Mouse (Mus musculus): ENCODE measurements at regions not wholly inside any gene's neighbourhood (a gene's known extent, or its start where the extent isn't known, plus 50 kb on each side); places are given as distances from the start of the nearest gene placed in this dataset.

GRCm38 (mm10) chr15:96773656-96774055, 74.1 kb upstream of the Slc38a2 start:
- no peak for DNase-seq (ENCODE audit: low spot score in 2 of 2)

- DNase-seq (ENCODE audit: low spot score in 2 of 2) = no peak
Measured at GRCm38 (mm10) chr15:96772701-96773100, 73.2 kb upstream of the Slc38a2 start.

DNA sequence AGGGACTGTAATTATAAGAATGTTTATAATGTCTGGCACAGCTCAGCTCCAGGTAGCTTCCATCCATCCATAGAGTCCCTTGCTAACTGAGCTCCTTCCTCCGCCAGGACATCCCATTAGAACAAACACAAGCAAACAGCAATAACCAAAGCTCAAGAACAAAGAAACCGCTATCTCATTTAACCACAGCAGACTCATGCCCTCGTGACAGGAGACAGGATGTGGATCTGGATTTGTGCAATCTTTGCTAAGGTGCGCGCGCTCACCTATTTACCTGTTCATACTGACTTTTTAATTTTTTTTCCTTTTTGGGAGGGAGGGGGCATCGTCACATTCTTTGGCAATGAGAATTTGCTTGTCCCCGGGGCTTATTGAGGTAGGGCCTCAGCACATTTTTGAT, 71.3 kb upstream of the Slc38a2 start:
- no peak for DNase-seq (ENCODE audit: low spot score in 2 of 2)

DNA sequence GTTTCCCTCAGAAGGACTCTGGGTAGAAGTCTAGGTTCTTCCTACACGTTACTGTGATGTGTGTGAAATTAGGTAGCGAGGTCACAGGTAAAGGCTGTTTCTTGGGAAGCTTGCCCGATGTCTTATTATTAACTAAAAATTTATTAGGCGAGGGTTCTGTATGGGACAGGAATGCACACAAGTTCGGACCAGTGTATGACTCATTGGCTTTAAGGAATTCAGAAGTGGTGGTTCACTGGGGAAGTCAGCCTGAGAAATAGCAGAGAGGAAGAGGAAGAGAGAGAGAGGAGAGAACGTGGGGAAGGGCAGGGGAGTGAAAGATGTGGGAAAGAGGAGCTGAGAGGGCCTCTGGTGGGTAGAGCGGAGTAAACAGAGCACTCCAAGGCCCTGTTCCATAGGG, 70.8 kb upstream of the Slc38a2 start:
- no peak for DNase-seq (ENCODE audit: low spot score in 2 of 2)

- no peak for DNase-seq (ENCODE audit: low spot score in 2 of 2)
Measured at GRCm38 (mm10) chr15:96769751-96770150, 70.2 kb upstream of the Slc38a2 start.

GRCm38 (mm10) chr15:96768301-96768993, 68.9 kb upstream of the Slc38a2 start:
- DNase-seq (ENCODE audit: low spot score in 2 of 2) = peak in 1 of 2 experiments; percentile 25

DNA sequence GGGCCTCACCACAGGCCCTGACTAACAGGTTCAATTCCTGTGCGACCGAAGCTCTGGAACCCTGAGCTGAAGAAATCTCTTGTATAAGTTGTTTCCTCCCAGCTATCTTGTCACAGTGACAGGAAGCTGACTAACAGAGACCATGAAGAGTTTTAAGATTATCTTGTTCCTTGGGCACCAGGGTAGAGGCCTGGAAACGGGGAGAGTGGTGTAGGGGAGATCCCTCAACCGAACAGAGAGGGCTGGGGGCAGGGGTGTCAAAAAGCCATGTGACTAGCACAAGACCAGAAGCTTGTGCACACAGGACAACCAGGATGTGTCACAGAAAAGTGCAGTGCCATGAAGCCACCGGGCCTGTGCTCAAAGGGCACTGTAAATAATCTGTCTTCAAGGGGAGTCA, 67.7 kb upstream of the Slc38a2 start:
- DNase-seq (ENCODE audit: low spot score in 2 of 2) = no peak

DNA sequence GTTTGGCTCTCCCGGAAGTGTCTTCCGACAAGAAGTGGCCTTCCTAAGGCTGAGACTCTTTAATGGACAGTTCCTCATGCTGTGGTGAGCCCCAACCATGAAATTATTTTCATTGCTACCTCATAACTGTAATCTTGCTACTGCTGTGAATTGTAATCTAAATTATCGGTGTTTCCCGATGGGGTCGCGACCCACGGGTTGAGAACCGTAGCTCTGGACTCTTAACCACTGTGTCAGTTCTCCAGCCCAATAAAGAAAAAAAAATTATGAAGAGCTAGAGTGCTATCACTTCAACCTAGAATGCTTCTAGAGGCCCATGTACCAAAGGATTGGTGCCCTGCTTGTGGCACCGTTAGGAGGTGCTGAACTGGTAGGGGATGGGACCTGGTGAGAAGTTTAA, 66.7 kb upstream of the Slc38a2 start:
- no peak for DNase-seq (ENCODE audit: low spot score in 2 of 2)

DNA sequence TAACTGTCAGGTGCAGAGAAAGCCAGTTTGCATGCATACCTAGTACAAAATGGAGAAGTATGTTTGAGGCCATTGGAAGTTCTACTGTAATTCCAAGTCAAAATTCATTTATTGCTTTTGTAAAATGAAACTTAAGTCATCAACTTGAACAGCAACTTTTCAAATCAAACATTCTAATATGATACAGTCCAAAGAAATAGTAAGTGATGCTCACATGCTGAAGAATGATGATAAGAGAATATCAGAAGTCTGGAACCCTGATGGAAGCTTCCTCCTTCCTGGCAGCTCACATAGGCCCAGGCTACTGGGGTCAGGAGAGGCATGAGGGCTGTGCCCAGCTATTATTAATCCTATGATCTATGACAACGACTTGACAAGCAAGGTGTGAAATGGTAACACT, 64.1 kb upstream of the Slc38a2 start:
- DNase-seq (ENCODE audit: low spot score in 2 of 2) = no peak

DNA sequence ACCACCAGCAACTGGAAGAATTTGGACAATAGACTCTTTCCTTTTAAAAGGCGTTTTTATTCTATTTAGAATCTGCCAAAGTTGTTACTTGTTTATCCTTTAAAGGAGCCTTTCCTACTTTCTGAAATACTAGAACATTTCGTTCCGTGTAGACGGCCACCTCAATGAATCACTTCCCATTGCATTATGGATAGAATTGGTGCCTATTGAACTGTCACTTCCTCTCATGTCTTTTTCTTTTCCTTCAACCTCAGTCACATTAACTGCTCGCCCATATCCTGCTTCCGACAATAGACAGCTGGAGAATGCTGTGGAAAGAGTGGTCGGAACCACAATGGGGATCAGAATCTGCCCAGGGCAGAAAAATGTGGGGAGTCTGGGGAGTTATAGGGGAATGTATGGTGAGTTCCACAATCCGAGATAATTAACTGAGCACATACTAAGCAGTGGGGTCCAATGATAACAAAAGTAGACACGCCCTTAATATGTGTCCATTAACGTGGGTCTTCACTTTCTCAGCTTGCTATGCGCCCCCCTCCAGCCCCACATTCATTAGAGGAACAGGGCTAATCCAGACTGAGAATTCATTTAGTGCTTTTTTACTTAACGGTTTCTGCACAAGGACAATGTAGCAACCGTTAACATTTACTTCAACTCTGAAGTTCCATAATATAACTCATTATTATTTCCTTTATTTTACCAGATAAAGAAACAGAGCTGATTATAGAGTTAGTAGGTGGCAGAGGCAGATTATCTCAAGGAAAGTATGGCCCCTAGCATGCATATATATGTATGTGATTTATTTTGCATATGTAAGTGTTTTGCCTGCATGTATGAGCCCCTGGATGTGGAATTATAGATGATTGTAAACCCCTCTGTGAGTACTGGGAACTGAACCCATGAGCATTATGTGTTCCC, 59.8 kb upstream of the Slc38a2 start:
- no peak for DNase-seq (ENCODE audit: low spot score in 2 of 2)

- peak in 1 of 2 experiments; percentile 43 for DNase-seq (ENCODE audit: low spot score in 2 of 2)
Measured at GRCm38 (mm10) chr15:96757446-96758198, 58.1 kb upstream of the Slc38a2 start.

GRCm38 (mm10) chr15:96756456-96756855, 56.9 kb upstream of the Slc38a2 start:
- DNase-seq (ENCODE audit: low spot score in 2 of 2) = no peak

- no peak for DNase-seq (ENCODE audit: low spot score in 2 of 2)
Measured at GRCm38 (mm10) chr15:96755951-96756350, 56.4 kb upstream of the Slc38a2 start.

DNA sequence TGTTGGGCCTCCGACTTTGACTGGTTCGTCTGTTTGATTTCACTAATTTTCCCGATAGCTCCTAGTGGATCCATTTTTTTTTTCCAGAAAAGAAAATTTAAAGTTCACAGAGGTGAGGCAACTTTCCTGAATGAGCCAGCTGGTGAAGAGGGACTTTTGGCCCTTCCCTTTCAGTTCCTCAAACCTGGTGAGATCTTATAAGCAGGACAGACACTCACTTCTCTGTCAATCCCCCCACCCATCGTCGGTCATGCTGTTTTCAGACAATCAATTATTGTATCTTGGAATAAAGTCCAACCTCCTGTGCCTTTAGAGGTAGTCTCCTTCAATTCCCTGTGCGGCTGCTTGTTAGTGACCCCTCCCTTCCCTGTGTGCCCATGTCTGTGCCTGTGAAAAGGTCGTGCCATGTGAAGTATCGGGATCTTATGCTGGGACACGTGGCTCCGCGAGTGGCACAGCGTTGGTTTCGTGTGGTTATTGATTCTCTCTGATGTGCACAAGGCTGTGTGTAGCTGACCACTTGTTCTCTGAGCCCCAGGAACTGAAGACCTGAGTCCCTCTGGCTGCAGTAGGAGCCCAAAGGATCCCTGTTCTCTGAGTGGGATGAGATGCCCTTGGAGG, 55.9 kb upstream of the Slc38a2 start:
- DNase-seq (ENCODE audit: low spot score in 2 of 2) = no peak

DNA sequence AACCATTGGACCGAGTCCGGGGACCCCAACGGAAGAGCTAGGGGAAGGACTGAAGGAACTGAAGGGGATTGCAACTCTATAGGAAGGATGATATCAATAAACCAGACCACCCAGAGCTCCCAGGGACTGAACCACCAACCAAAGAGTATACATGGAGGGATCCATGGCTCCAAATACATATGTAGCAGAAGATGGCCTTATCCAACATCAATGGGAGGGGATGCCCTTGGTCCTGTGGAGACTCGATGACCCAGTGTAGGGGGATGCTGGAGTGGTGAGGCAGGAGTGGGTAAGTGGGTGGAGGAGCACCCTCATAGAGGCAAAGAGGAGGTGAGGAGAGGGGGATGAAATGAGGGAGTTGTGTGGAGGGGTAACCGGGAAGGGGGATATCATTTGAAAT, 54.5 kb upstream of the Slc38a2 start:
- DNase-seq (ENCODE audit: low spot score in 2 of 2) = no peak

DNA sequence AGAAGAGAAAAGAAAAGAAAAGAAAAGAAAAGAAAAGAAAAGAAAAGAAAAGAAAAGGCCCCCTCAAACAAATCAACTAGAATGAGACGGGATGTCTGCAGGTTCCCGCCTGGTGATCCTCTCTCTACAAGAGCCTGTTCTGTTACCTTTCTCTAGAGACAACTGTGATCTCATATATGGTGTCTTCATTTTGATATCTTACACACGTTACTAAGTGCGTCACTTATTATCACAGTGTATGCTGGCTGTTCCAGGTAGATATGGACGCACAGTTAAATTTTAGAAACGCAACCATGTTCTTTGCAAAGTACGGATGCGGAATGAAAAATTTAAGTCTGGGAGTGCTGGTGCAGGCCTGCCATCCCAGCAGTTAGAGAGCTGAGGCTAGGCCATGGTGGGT, 53.2 kb upstream of the Slc38a2 start:
- no peak for DNase-seq (ENCODE audit: low spot score in 2 of 2)

DNA sequence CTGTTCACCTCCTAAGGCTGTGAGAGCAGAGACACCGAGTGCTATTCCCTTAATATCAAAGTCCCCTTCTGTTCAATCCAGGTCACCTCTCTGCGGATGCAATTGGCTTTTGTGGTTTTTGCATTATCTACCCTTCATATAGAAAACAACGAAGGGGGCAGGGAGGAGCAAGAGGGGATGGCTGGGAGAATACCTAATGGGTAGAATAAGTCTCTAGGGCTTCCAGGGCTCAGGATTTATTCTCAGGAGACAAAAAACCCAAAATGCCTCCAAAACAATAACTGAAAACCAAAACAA, 52.5 kb upstream of the Slc38a2 start:
- DNase-seq (ENCODE audit: low spot score in 2 of 2) = no peak

DNA sequence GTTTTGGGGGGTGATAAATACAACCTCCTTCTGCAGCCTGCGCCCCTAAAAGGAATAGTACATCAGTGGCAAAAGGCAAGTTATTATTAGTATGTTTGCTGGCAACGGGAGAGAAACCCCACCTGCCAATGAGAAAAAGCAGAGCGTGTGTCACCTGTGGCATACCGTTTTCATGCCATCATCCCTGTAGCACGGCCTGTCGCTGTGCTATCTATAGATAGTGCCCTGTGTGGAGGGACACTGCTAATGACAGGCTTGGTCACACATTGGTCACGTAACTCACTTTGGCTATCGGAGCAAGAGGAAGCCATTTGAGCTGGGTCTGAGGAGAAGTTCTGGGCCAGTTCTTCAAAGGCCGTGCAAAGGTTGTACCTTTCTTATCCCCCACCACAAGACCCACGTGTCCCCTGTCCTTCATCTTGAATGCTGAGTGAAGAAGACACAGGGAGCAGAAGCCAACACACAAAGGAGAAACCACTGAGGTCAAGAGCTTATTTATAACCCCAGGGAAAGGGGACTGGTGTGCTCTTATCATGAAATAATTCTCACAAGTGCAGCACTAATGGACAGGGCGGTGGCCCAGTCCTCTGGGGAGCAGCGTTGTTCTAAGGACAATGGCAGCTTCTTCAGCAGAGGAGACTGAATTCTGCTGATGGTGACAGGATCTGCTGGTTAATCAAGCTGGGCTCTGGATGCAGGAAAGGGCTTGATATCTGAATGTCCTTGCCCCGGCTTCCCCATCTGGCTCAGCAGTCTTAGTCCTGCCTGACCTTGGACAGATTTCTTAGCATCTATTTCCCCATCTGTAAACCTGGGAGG, 51.9 kb upstream of the Slc38a2 start:
- no peak for DNase-seq (ENCODE audit: low spot score in 2 of 2)

- DNase-seq (ENCODE audit: low spot score in 2 of 2) = no peak
Measured at GRCm38 (mm10) chr15:96749534-96750256, 50.2 kb upstream of the Slc38a2 start.

All from spleen, postnatal 10 days (tissue).